Mouse (Mus musculus): ENCODE measurements around the gene Olfr328. TPM values are rescaled to one million over a fixed set of nuclear protein-coding genes. Genes with fewer than 3 reads are reported as not detected.

The Olfr328 gene
- total RNA-seq, 2 experiments from 2014 or later = 0.12 to 0.34 TPM

Other genes with a start within 250 kb of the Olfr328 start
- gene Zfp692, start 248.6 kb downstream of the Olfr328 start, total RNA-seq (2021) = 10 to 100 TPM; 30.4 to 32.2 TPM
- 10 to 100 TPM; 43.5 TPM for gene Zfp672, start 225.3 kb downstream of the Olfr328 start, total RNA-seq (2021)
- gene Sh3bp5l, start 224.9 kb downstream of the Olfr328 start, total RNA-seq (2021) = 10 to 100 TPM; 44.2 to 48.8 TPM
- not detected for gene Lypd8, start 176.6 kb downstream of the Olfr328 start, total RNA-seq (2021)
- gene 1810065E05Rik, start 134.5 kb downstream of the Olfr328 start, total RNA-seq (2021) = not detected
- not detected for gene Gm12253, start 123.1 kb downstream of the Olfr328 start, total RNA-seq (2021)
- gene Lypd9, start 102.7 kb downstream of the Olfr328 start, total RNA-seq (2021) = not detected
- not detected for gene Olfr30, start 93.4 kb downstream of the Olfr328 start, total RNA-seq (2021)
- gene Olfr332, start 63.1 kb downstream of the Olfr328 start, total RNA-seq (2021) = not detected
- not detected for gene Olfr331, start 53.1 kb downstream of the Olfr328 start, total RNA-seq (2021)
- not detected for gene Olfr330, start 20.8 kb downstream of the Olfr328 start, total RNA-seq (2021)
- gene Olfr329-ps, start 9.2 kb downstream of the Olfr328 start, total RNA-seq (2021) = not detected
- gene Olfr224, start 14.9 kb upstream of the Olfr328 start, total RNA-seq (2021) = not detected
- not detected for gene Olfr325, start 22.1 kb upstream of the Olfr328 start, total RNA-seq (2021)
- gene Olfr324, start 39.5 kb upstream of the Olfr328 start, total RNA-seq (2021) = not detected
- not detected for gene 2210407C18Rik, start 60.4 kb upstream of the Olfr328 start, total RNA-seq (2021)
- gene Olfr323, start 74.9 kb upstream of the Olfr328 start, total RNA-seq (2021) = not detected
- gene Trim58, start 84.8 kb upstream of the Olfr328 start, total RNA-seq (2021) = under 1 TPM in 1 of 2 experiments, not detected in 1; 0.26 TPM
- not detected for gene Olfr322, start 103.1 kb upstream of the Olfr328 start, total RNA-seq (2021)
- gene Olfr320, start 125.5 kb upstream of the Olfr328 start, total RNA-seq (2021) = not detected
- not detected for gene Olfr319, start 143.5 kb upstream of the Olfr328 start, total RNA-seq (2021)
- not detected for gene Olfr318, start 168.4 kb upstream of the Olfr328 start, total RNA-seq (2021)
- under 1 TPM in 1 of 2 experiments, not detected in 1; 0.30 TPM for gene Olfr317, start 183.6 kb upstream of the Olfr328 start, total RNA-seq (2021)
- gene Olfr316, start 197.1 kb upstream of the Olfr328 start, total RNA-seq (2021) = not detected
- gene Olfr315, start 217.6 kb upstream of the Olfr328 start, total RNA-seq (2021) = not detected
- gene Olfr314, start 227.3 kb upstream of the Olfr328 start, total RNA-seq (2021) = not detected
- 1 to 10 TPM; 1.6 to 1.8 TPM for gene Fam183b, start 246.3 kb upstream of the Olfr328 start, total RNA-seq (2021)